Mouse (Mus musculus) erythroblast, embryonic 14.5 days (primary cell): ENCODE measurements around the gene Gpr107.

ENCODE experiments used
- GATA1 ChIP-seq: IDR thresholded peaks from 2 replicates; pipeline ENCODE4 v1.6.1; 2012; ENCODE audit warnings: low read length, inconsistent platforms, mixed read lengths
- TAL1 ChIP-seq: IDR thresholded peaks from 3 replicates; pipeline ENCODE4 v1.6.1; 2012; ENCODE audit warnings: low read length, inconsistent platforms, mixed read lengths

DNA sequence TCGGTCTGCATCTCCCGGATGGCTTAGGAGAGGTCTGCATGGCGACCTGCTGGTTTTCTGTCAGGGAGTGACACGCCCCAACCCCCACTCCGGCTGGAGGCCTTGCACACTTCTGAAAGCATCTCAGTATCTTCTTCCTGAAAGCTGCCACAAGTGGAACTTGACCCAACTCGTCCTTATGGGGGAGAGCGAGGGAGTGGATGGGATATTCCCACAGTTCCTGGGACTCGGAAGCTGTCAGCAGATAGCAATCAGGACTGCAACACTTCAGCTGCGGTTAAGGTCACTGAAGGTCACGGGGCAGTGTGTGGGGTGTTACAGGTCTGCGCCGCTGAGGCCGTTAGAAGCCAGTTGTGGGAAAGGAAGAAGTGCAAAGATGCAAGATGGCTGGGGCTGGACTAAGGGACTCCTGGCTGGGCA is 16.6 kb upstream of the Gpr107 start:
- TF ChIP-seq TAL1: no peak
- no peak for TF ChIP-seq GATA1
